Mouse (Mus musculus) limb, embryonic 15.5 days (tissue): ENCODE measurements at regions not wholly inside any gene's neighbourhood (a gene's known extent, or its start where the extent isn't known, plus 50 kb on each side); places are given as distances from the start of the nearest gene placed in this dataset.

Experiments used
- ATAC-seq: fragments of 200-750 bp; cut with Nextera tagmentation; 2 replicates; pipeline ENCODE4 v1.8.0; 2017; ENCODE audit warnings: low read depth, moderate TSS enrichment; ENCODE audit not compliant: insufficient number of reproducible peaks, low FRiP score, low TSS enrichment
- H3K27ac ChIP-seq: fragments of 300-500 bp; sonication (generic); 2 replicates; pipeline ENCODE4 v1.5.1; 2015; ENCODE audit warnings: moderate library complexity, mild to moderate bottlenecking, inconsistent platforms
- H3K27me3 ChIP-seq: fragments of 300-500 bp; sonication (generic); 2 replicates; pipeline ENCODE4 v1.6.1; 2015; ENCODE audit warnings: inconsistent platforms
- H3K36me3 ChIP-seq: fragments of 300-500 bp; sonication (generic); 2 replicates; pipeline ENCODE4 v1.6.1; 2015; ENCODE audit warnings: inconsistent platforms
- H3K4me1 ChIP-seq: fragments of 300-500 bp; sonication (generic); 2 replicates; pipeline ENCODE4 v1.6.1; 2015; ENCODE audit warnings: inconsistent platforms
- H3K4me2 ChIP-seq: fragments of 300-500 bp; sonication (generic); 2 replicates; pipeline ENCODE4 v1.6.1; 2015; ENCODE audit warnings: mild to moderate bottlenecking, inconsistent platforms
- H3K4me3 ChIP-seq: fragments of 300-500 bp; sonication (generic); 2 replicates; pipeline ENCODE4 v1.5.1; 2015; ENCODE audit warnings: mild to moderate bottlenecking, inconsistent platforms
- H3K9ac ChIP-seq: fragments of 300-500 bp; sonication (generic); 2 replicates; pipeline ENCODE4 v1.6.1; 2015; ENCODE audit warnings: inconsistent platforms
- H3K9me3 ChIP-seq: fragments of 300-500 bp; sonication (generic); 2 replicates; pipeline ENCODE4 v1.6.1; 2016; ENCODE audit warnings: inconsistent platforms
- WGBS: fragments of 180-500 bp; shearing (Covaris S2); methylation state at CpG from one replicate; pipeline ENCODE4 v1.1.7; 2015; 5-methylcytosine and 5-hydroxymethylcytosine counted together

GRCm38 (mm10) chr13:60305028-60305810 is 128.1 kb upstream of the Gas1 start:
- Histone ChIP-seq H3K27me3 (no peaks in the 10 kb centered on the region), H3K9me3 (no peaks in the 10 kb centered on the region), H3K9ac (no peak overlapping the region), H3K4me1 (peaks cover 40% of the 10 kb centered on the region), H3K4me3 (no peak overlapping the region), H3K36me3 (no peaks in the 10 kb centered on the region), H3K27ac (no peak overlapping the region), H3K4me2 (no peak overlapping the region)
- 68% methylated on average over 1 of the region's 1 CpGs for WGBS
- no peak for ATAC-seq

GRCm38 (mm10) chr13:60308062-60308801 is 131.1 kb upstream of the Gas1 start:
- Histone ChIP-seq H3K36me3 (no peaks in the 10 kb centered on the region), H3K4me3 (no peak overlapping the region), H3K27me3 (no peaks in the 10 kb centered on the region), H3K27ac (peak overlapping the region; percentile 71), H3K9ac (no peak overlapping the region), H3K4me2 (no peak overlapping the region), H3K9me3 (no peaks in the 10 kb centered on the region), H3K4me1 (peaks cover 32% of the 10 kb centered on the region)
- WGBS: 27% methylated on average over 13 of the region's 13 CpGs
- peak; percentile 84 for ATAC-seq

- H3K4me3 ChIP-seq: no peak overlapping the region
- no peak overlapping the region for H3K4me2 ChIP-seq
- no peaks in the 10 kb centered on the region for H3K36me3 ChIP-seq
- no peak overlapping the region for H3K9ac ChIP-seq
- H3K27ac ChIP-seq: no peak overlapping the region
- ATAC-seq: no peak
- no peaks in the 10 kb centered on the region for H3K27me3 ChIP-seq
- H3K4me1 ChIP-seq: peaks cover 28% of the 10 kb centered on the region
- H3K9me3 ChIP-seq: no peaks in the 10 kb centered on the region
- WGBS: 86% methylated on average over 12 of the region's 12 CpGs
Observed at GRCm38 (mm10) chr13:60309482-60309881, 132.3 kb upstream of the Gas1 start.

- H3K4me1 ChIP-seq: peaks cover 28% of the 10 kb centered on the region
- H3K27ac ChIP-seq: peak overlapping the region; percentile 22
- H3K9ac ChIP-seq: no peak overlapping the region
- no peaks in the 10 kb centered on the region for H3K27me3 ChIP-seq
- no peak overlapping the region for H3K4me2 ChIP-seq
- H3K9me3 ChIP-seq: no peaks in the 10 kb centered on the region
- no peak overlapping the region for H3K4me3 ChIP-seq
- H3K36me3 ChIP-seq: no peaks in the 10 kb centered on the region
- 86% methylated on average over 4 of the region's 4 CpGs for WGBS
- ATAC-seq: no peak
Observed at GRCm38 (mm10) chr13:60309926-60310325, 132.8 kb upstream of the Gas1 start.

DNA sequence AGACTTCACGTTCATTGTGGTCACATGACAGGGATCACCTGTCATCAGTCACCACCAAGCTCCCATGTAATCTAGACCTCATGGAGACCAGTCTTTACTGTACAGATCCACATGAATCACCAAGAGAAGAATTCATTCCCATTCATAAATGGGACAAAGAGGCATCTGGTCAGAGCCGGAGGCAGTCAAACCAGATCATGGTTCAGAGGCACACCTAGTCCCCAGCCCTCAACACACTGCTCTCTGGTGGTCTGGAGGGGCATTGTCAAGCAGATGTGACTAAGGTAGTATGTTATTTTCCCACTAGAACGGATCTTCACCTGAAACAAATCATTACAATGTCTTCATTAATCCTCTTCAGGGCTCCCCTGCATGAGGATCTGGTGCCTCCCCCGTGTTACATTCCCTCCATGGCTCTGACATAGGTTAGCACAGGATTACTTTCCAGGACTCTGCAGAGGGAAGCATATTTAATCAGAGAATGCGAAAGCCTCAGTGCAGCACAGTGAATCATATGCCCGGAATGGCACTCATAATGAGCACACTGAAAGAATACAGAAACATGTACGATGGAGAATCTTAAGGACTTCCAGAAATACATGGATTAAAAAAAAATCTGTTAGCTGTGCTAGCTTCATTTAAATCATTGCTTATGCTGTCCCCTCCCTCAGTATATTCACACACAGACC is 135.4 kb upstream of the Gas1 start:
- WGBS: 62% methylated on average over 7 of the region's 7 CpGs
- no peaks in the 10 kb centered on the region for H3K27me3 ChIP-seq
- H3K9me3 ChIP-seq: no peaks in the 10 kb centered on the region
- no peak overlapping the region for H3K9ac ChIP-seq
- ATAC-seq: no peak
- no peak overlapping the region for H3K4me3 ChIP-seq
- H3K27ac ChIP-seq: peak overlapping the region; percentile 38
- peaks cover 23% of the 10 kb centered on the region for H3K4me1 ChIP-seq
- no peak overlapping the region for H3K4me2 ChIP-seq
- H3K36me3 ChIP-seq: no peaks in the 10 kb centered on the region

GRCm38 (mm10) chr13:60318436-60319020 is 141.4 kb upstream of the Gas1 start:
- WGBS: 66% methylated on average over 8 of the region's 8 CpGs
- ATAC-seq: no peak
- no peaks in the 10 kb centered on the region for H3K36me3 ChIP-seq
- H3K4me2 ChIP-seq: no peak overlapping the region
- H3K27me3 ChIP-seq: no peaks in the 10 kb centered on the region
- H3K27ac ChIP-seq: no peak overlapping the region
- no peak overlapping the region for H3K9ac ChIP-seq
- no peaks in the 10 kb centered on the region for H3K9me3 ChIP-seq
- H3K4me1 ChIP-seq: no peaks in the 10 kb centered on the region
- H3K4me3 ChIP-seq: no peak overlapping the region

DNA sequence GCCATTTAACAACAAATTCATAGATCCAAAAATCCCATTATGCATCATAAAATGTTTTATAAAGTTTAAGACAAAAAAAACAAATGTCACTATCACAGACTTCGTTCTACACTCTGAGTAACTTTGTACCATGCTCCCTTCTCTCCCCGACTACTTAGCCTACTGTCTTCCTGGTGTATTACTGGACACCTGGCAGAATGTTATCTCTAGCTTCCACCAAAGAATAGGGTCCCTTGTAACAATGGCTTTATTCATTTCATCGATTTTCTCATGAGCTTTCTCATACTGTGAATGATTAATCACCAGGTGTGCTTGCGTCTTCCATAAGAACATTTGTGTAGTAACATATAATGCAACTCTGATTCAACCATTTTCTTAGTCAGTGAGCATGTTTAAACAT is 142.1 kb upstream of the Gas1 start:
- 81% methylated on average over 4 of the region's 4 CpGs for WGBS
- Histone ChIP-seq H3K9me3 (no peaks in the 10 kb centered on the region), H3K27ac (no peak overlapping the region), H3K4me2 (no peak overlapping the region), H3K4me3 (no peak overlapping the region), H3K9ac (no peak overlapping the region), H3K36me3 (no peaks in the 10 kb centered on the region), H3K4me1 (no peaks in the 10 kb centered on the region), H3K27me3 (no peaks in the 10 kb centered on the region)
- ATAC-seq: no peak

DNA sequence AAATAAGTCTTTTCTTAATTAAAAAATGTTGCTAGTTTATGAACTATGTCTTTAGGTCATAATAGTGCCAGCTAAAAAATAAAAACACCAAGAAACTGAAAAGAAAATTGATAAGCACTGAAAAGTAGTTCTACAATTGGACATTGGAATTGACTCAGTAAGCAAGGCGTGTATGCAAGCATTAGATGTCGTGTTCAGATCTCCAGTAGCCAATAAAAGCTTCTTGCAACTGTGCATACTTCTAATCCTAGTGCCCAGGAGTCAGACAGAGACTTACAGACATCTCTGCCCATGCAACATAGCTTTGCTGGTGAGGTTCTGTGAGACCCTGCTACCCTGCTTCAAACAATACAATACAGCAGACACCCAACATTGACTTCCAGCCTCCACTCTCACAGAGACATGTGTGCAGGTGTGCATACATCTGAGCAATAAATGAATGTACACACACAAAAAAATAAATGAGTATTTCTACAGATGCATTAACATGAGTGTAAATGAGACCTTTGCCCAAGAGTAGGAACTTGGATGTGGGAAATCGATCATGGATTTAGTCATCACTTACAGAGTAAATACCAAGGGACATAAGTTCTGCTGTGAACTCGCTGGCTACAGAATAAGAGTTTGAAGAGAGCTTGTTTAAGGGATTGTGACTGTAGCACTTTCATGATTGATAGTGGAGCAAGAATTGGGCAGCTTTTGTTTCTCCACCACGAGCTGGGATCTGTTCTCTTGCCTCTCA is 142.9 kb upstream of the Gas1 start:
- ATAC-seq: no peak
- WGBS: 69% methylated on average over 5 of the region's 5 CpGs
- no peaks in the 10 kb centered on the region for H3K27me3 ChIP-seq
- no peak overlapping the region for H3K4me2 ChIP-seq
- no peaks in the 10 kb centered on the region for H3K9me3 ChIP-seq
- H3K4me3 ChIP-seq: no peak overlapping the region
- H3K4me1 ChIP-seq: no peaks in the 10 kb centered on the region
- H3K27ac ChIP-seq: no peak overlapping the region
- no peaks in the 10 kb centered on the region for H3K36me3 ChIP-seq
- H3K9ac ChIP-seq: no peak overlapping the region

DNA sequence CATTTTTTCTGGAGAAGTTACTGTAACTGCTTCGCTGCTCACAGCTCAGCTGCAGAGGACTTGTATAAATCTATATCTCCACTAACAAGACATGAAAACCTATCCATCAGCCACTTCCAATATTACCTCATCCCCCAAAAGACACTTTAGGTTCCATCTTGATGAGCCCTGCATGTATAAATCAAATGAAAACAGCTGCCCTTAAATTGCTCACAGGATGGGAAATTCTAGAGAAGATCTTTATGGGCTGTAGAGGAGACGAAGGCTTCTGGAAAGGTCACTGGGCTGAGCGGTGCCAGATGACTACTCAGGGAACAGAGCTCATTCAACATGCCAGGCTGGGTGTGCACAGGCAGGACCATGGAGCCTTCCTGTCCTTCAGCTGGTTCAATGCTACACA is 145.4 kb upstream of the Gas1 start:
- no peaks in the 10 kb centered on the region for H3K27me3 ChIP-seq
- no peak overlapping the region for H3K4me3 ChIP-seq
- ATAC-seq: peak; percentile 65; the same call in 1 of the 2 replicates
- H3K9me3 ChIP-seq: no peaks in the 10 kb centered on the region; the same call in 1 of the 2 replicates
- peak overlapping the region; percentile 62 for H3K27ac ChIP-seq
- H3K9ac ChIP-seq: no peak overlapping the region
- WGBS: 47% methylated on average over 3 of the region's 3 CpGs
- H3K4me1 ChIP-seq: no peaks in the 10 kb centered on the region
- no peak overlapping the region for H3K4me2 ChIP-seq
- H3K36me3 ChIP-seq: no peaks in the 10 kb centered on the region

DNA sequence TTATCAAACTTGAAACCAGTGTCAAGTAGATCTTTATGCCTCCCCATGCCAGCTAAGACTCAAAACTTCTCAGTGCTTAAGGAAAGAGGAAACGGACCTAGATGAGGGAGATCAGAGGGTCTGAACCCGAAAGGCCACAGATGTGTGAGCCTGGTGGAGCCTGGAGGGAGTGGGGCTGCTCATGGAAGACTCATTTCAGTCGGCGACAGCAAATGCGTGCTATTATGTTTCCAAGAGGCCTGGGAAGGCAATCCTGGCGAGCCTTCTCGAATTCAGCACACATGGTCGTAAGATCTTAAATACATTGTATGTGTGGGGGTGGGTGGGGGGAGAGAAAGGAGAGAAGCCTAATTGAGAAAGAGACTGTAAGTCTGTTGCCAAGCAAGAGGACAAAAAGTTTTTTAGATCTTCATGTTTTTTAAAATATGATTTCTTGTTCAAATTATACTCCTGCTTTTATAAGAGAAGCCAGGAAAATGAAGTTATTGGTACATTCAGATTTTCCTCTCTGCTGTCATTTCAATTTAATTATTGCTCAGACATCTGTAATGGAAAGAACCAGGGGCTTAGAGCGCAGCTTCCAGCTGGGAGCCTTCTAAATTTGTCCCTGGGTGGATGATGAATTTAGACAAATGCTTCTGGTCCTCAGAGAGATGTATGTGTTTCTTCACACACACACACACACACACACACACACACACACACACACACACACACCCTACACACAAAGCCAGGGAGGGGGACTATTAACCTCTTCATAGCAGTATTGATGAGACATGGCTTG is 153.5 kb upstream of the Gas1 start:
- WGBS: 25% methylated on average over 9 of the region's 9 CpGs
- ATAC-seq: peak; percentile 81
- no peak overlapping the region for H3K4me2 ChIP-seq
- H3K36me3 ChIP-seq: no peaks in the 10 kb centered on the region
- H3K4me3 ChIP-seq: no peak overlapping the region
- H3K9ac ChIP-seq: no peak overlapping the region
- H3K9me3 ChIP-seq: no peaks in the 10 kb centered on the region; the same call in 1 of the 2 replicates
- H3K27ac ChIP-seq: peak overlapping the region; percentile 91
- H3K27me3 ChIP-seq: no peaks in the 10 kb centered on the region
- peaks cover 24% of the 10 kb centered on the region for H3K4me1 ChIP-seq

DNA sequence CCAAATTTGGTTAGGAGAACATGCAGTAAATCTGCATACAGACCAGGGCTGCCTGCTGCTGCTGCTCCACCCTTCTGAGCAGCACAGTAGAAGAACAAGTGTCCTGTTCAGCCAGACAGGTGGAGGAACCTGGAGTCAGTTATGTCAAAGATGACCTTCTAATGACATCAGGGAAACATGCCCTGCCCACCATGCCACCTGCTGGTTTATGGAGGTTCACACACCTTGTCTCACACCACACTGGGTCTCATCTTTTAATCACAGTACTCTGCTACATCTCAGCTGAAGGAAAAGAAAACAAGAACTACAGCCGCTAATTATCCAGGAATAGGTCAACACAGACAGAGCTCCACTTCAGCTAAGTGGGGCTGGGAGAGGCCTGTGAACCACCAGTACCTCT is 159.0 kb upstream of the Gas1 start:
- 45% methylated on average over 1 of the region's 1 CpGs for WGBS
- Histone ChIP-seq H3K27ac (peak overlapping the region; percentile 83), H3K4me2 (no peak overlapping the region), H3K9ac (no peak overlapping the region), H3K27me3 (no peaks in the 10 kb centered on the region), H3K4me1 (peaks cover 33% of the 10 kb centered on the region), H3K4me3 (no peak overlapping the region), H3K36me3 (no peaks in the 10 kb centered on the region), H3K9me3 (no peaks in the 10 kb centered on the region)
- no peak for ATAC-seq
